Mouse (Mus musculus) liver, embryonic 11.5 days (tissue): ENCODE results near the gene Tpi1. TPM values are rescaled to one million over a fixed set of nuclear protein-coding genes. Genes with fewer than 3 reads are reported as not detected.

Experiments used
- ATAC-seq: fragments of 200-750 bp; cut with Nextera tagmentation; replicated peaks from 2 replicates; pipeline ENCODE4 v1.8.0; 2017; ENCODE audit warnings: moderate number of reproducible peaks, mild to moderate bottlenecking, moderate TSS enrichment, moderate library complexity; ENCODE audit not compliant: low FRiP score
- DNase-seq: peaks from one replicate; pipeline ENCODE4 v3.0.0-alpha.2; 2017; ENCODE audit warnings: low spot score
- H3K27ac ChIP-seq: fragments of 300-500 bp; sonication (generic); 2 replicates; pipeline ENCODE4 v1.5.1; 2014; ENCODE audit warnings: mild to moderate bottlenecking, low read depth, low read length, control low read depth
- H3K27me3 ChIP-seq: fragments of 300-500 bp; sonication (generic); replicated peaks from 2 replicates; pipeline ENCODE4 v1.6.1; 2014; ENCODE audit warnings: low read length, mixed read lengths; ENCODE audit not compliant: control insufficient read depth, insufficient read depth
- H3K36me3 ChIP-seq: fragments of 300-500 bp; sonication (generic); 2 replicates; pipeline ENCODE4 v1.6.1; 2014; ENCODE audit warnings: mild to moderate bottlenecking, low read length, moderate library complexity, mixed read lengths; ENCODE audit not compliant: control insufficient read depth, insufficient read depth
- H3K4me1 ChIP-seq: fragments of 300-500 bp; sonication (generic); replicated peaks from 2 replicates; pipeline ENCODE4 v1.6.1; 2014; ENCODE audit warnings: low read length, mixed read lengths; ENCODE audit not compliant: control insufficient read depth, insufficient read depth
- H3K4me2 ChIP-seq: fragments of 300-500 bp; sonication (generic); 2 replicates; pipeline ENCODE4 v1.6.1; 2014; ENCODE audit warnings: mild to moderate bottlenecking, control low read depth, moderate library complexity
- H3K4me3 ChIP-seq: fragments of 300-500 bp; sonication (generic); 2 replicates; pipeline ENCODE4 v1.5.1; 2014; ENCODE audit warnings: low read depth, low read length, control low read depth
- H3K9ac ChIP-seq: fragments of 300-500 bp; sonication (generic); 2 replicates; pipeline ENCODE4 v1.6.1; 2014; ENCODE audit warnings: low read depth, low read length, control low read depth
- H3K9me3 ChIP-seq: fragments of 300-500 bp; sonication (generic); 2 replicates; pipeline ENCODE4 v1.6.1; 2016; ENCODE audit warnings: low read length, inconsistent platforms, mixed read lengths; ENCODE audit not compliant: control insufficient read depth
- WGBS: fragments of 180-500 bp; shearing (Covaris S2); extraction: QIAGEN DNeasy Blood & Tissue Kit; methylation state at CpG from one replicate; pipeline ENCODE4 v1.1.7; 2014; 5-methylcytosine and 5-hydroxymethylcytosine counted together
- polyA plus RNA-seq: library from polyadenylated mRNA; unstranded; fragments of >200 nt; fragmentation: Nextera tagmentation; extraction: Ambion mirVana; gene quantifications from 2 replicates; pipeline ENCODE4 v1.2.1, GENCODE M21; 2014

Tpi1 gene
- polyA plus RNA-seq = 1,267 and 1,294 TPM in 2 replicates

GRCm38 (mm10) chr6:124813933-124814332, at the start of gene Tpi1:
TSS of gene Tpi1 (minus strand) at chr6:124814296.
- H3K9ac ChIP-seq = peak within 1 kb of the TSS; percentile 98
- peak within 1 kb of the TSS; percentile 98 for H3K27ac ChIP-seq
- peak within 1 kb of the TSS; percentile 87 for H3K4me3 ChIP-seq
- H3K27me3 ChIP-seq = no peaks in the 10 kb centered on the region
- DNase-seq (peak; percentile 92), ATAC-seq (peak; percentile 86)
- peaks cover 43% of the 10 kb centered on the region for H3K36me3 ChIP-seq
- H3K4me2 ChIP-seq = peak within 1 kb of the TSS; percentile 70
- H3K4me1 ChIP-seq = peaks cover 38% of the 10 kb centered on the region
- WGBS = under 1% methylated on average over 22 of the region's 22 CpGs
- H3K9me3 ChIP-seq = no peaks in the 10 kb centered on the region

GRCm38 (mm10) chr6:124863125-124863657, 49.1 kb upstream of the Tpi1 start:
- H3K4me3 ChIP-seq = peak overlapping the region; percentile 54
- H3K9ac ChIP-seq = peak overlapping the region; percentile 58
- H3K36me3 ChIP-seq = no peaks in the 10 kb centered on the region
- ATAC-seq (peak; percentile 11; the same call in 1 of the 2 replicates), DNase-seq (no peak)
- H3K27me3 ChIP-seq = peaks cover 80% of the 10 kb centered on the region
- 2% methylated on average over 11 of the region's 16 CpGs for WGBS
- peak overlapping the region; percentile 88 for H3K4me2 ChIP-seq
- H3K4me1 ChIP-seq = peaks cover 4% of the 10 kb centered on the region; the same call in 1 of the 2 replicates
- no peaks in the 10 kb centered on the region for H3K9me3 ChIP-seq
- H3K27ac ChIP-seq = no peak overlapping the region

GRCm38 (mm10) chr6:124862406-124863124, 48.5 kb upstream of the Tpi1 start:
- Histone ChIP-seq H3K4me1 (peaks cover 4% of the 10 kb centered on the region; the same call in 1 of the 2 replicates), H3K27ac (no peak overlapping the region), H3K27me3 (peaks cover 86% of the 10 kb centered on the region), H3K4me3 (0 out of 2 replicates have a peak overlapping the region, but pooled peaks have one; percentile 54), H3K36me3 (no peaks in the 10 kb centered on the region), H3K9me3 (no peaks in the 10 kb centered on the region), H3K9ac (no peak overlapping the region), H3K4me2 (peak overlapping the region; percentile 88)
- ATAC-seq = no peak
- no peak for DNase-seq
- 11% methylated on average over 8 of the region's 8 CpGs for WGBS

GRCm38 (mm10) chr6:124861802-124862201, 47.7 kb upstream of the Tpi1 start:
- no peaks in the 10 kb centered on the region for H3K9me3 ChIP-seq
- no peak overlapping the region for H3K4me2 ChIP-seq
- H3K36me3 ChIP-seq = no peaks in the 10 kb centered on the region
- ATAC-seq = no peak
- H3K9ac ChIP-seq = no peak overlapping the region
- 27% methylated on average over 3 of the region's 3 CpGs for WGBS
- peaks cover 91% of the 10 kb centered on the region for H3K27me3 ChIP-seq
- no peak overlapping the region for H3K27ac ChIP-seq
- no peak overlapping the region for H3K4me3 ChIP-seq
- no peak for DNase-seq
- H3K4me1 ChIP-seq = peaks cover 4% of the 10 kb centered on the region; the same call in 1 of the 2 replicates

- Histone ChIP-seq H3K27me3 (peaks cover 95% of the 10 kb centered on the region), H3K36me3 (no peaks in the 10 kb centered on the region), H3K4me1 (peaks cover 4% of the 10 kb centered on the region; the same call in 1 of the 2 replicates), H3K4me2 (no peak overlapping the region), H3K9ac (no peak overlapping the region), H3K4me3 (no peak overlapping the region), H3K27ac (no peak overlapping the region), H3K9me3 (no peaks in the 10 kb centered on the region)
- WGBS = 76% methylated on average over 19 of the region's 19 CpGs
- no peak for ATAC-seq
- DNase-seq = no peak
These were observed 47.2 kb upstream of the Tpi1 start for GRCm38 (mm10) chr6:124861266-124861665.

- Histone ChIP-seq H3K27ac (no peak overlapping the region), H3K27me3 (peaks cover 98% of the 10 kb centered on the region)
These were observed 46.4 kb upstream of the Tpi1 start for GRCm38 (mm10) chr6:124860511-124860910.

GRCm38 (mm10) chr6:124859725-124860124, 45.6 kb upstream of the Tpi1 start:
- no peaks in the 10 kb centered on the region for H3K9me3 ChIP-seq
- peak; percentile 82 for DNase-seq
- no peak overlapping the region for H3K9ac ChIP-seq
- ATAC-seq = peak; percentile 27; the same call in 1 of the 2 replicates
- H3K4me1 ChIP-seq = peaks cover 4% of the 10 kb centered on the region
- H3K27ac ChIP-seq = no peak overlapping the region
- H3K4me3 ChIP-seq = no peak overlapping the region
- H3K4me2 ChIP-seq = 0 out of 2 replicates have a peak overlapping the region, but pooled peaks have one; percentile 10
- no peaks in the 10 kb centered on the region for H3K36me3 ChIP-seq
- H3K27me3 ChIP-seq = peaks cover 94% of the 10 kb centered on the region
- 10% methylated on average over 12 of the region's 12 CpGs for WGBS

More at GRCm38 (mm10) chr6:124860511-124860910, 46.4 kb upstream of the Tpi1 start:
- Histone ChIP-seq H3K9ac (no peak overlapping the region), H3K36me3 (no peaks in the 10 kb centered on the region), H3K9me3 (no peaks in the 10 kb centered on the region), H3K4me3 (no peak overlapping the region), H3K4me1 (peaks cover 4% of the 10 kb centered on the region; the same call in 1 of the 2 replicates), H3K4me2 (no peak overlapping the region)
- no peak for DNase-seq
- WGBS = 77% methylated on average over 9 of the region's 9 CpGs
- no peak for ATAC-seq

GRCm38 (mm10) chr6:124858561-124859318, 44.6 kb upstream of the Tpi1 start:
- H3K4me1 ChIP-seq = peaks cover 4% of the 10 kb centered on the region
- H3K27ac ChIP-seq = no peak overlapping the region
- H3K9ac ChIP-seq = no peak overlapping the region
- no peak for ATAC-seq
- peaks cover 86% of the 10 kb centered on the region for H3K27me3 ChIP-seq
- H3K4me3 ChIP-seq = no peak overlapping the region
- H3K9me3 ChIP-seq = no peaks in the 10 kb centered on the region
- no peak overlapping the region for H3K4me2 ChIP-seq
- 65% methylated on average over 28 of the region's 28 CpGs for WGBS
- no peaks in the 10 kb centered on the region for H3K36me3 ChIP-seq
- DNase-seq = no peak
